Mouse (Mus musculus) midbrain, embryonic 15.5 days (tissue): Measurements from ENCODE around the gene Gm12794. TPM values are rescaled to one million over a fixed set of nuclear protein-coding genes. Genes with fewer than 3 reads are reported as not detected.
"Not testable (repeated sequence)": the region's sequence is repeated elsewhere in the genome, so short reads cannot be mapped to it uniquely, and the experiment has no call there.

Experiments
- ATAC-seq: fragments of 200-750 bp; cut with Nextera tagmentation; replicated peaks from 2 replicates; pipeline ENCODE4 v1.8.0; 2017; ENCODE audit warnings: moderate TSS enrichment
- H3K27ac ChIP-seq: fragments of 300-500 bp; sonication (generic); 2 replicates; pipeline ENCODE4 v1.5.1; 2015; ENCODE audit warnings: mild to moderate bottlenecking, inconsistent platforms
- H3K27me3 ChIP-seq: fragments of 300-500 bp; sonication (generic); replicated peaks from 2 replicates; pipeline ENCODE4 v1.6.1; 2015; ENCODE audit warnings: inconsistent platforms
- H3K36me3 ChIP-seq: fragments of 300-500 bp; sonication (generic); replicated peaks from 2 replicates; pipeline ENCODE4 v1.6.1; 2015; ENCODE audit warnings: inconsistent platforms
- H3K4me1 ChIP-seq: fragments of 300-500 bp; sonication (generic); 2 replicates; pipeline ENCODE4 v1.6.1; 2015; ENCODE audit warnings: inconsistent platforms
- H3K4me2 ChIP-seq: fragments of 300-500 bp; sonication (generic); 2 replicates; pipeline ENCODE4 v1.6.1; 2015; ENCODE audit warnings: inconsistent platforms, mild to moderate bottlenecking, moderate library complexity
- H3K4me3 ChIP-seq: fragments of 300-500 bp; sonication (generic); 2 replicates; pipeline ENCODE4 v1.5.1; 2015; ENCODE audit warnings: mild to moderate bottlenecking, inconsistent platforms
- H3K9ac ChIP-seq: fragments of 300-500 bp; sonication (generic); 2 replicates; pipeline ENCODE4 v1.6.1; 2015; ENCODE audit warnings: mild to moderate bottlenecking, inconsistent platforms
- H3K9me3 ChIP-seq: fragments of 300-500 bp; sonication (generic); 2 replicates; pipeline ENCODE4 v1.6.1; 2016; ENCODE audit warnings: inconsistent platforms
- WGBS: fragments of 180-500 bp; shearing (Covaris S2); methylation state at CpG from one replicate; pipeline ENCODE4 v1.1.7; 2015; ENCODE audit warnings: mixed read lengths; 5-methylcytosine and 5-hydroxymethylcytosine counted together
- polyA plus RNA-seq: library from polyadenylated mRNA; unstranded; fragments of >200 nt; fragmentation: Nextera tagmentation; extraction: Ambion mirVana; gene quantifications from 2 replicates; pipeline ENCODE4 v1.2.1, GENCODE M21; 2015

The Gm12794 gene
- not detected in 2 replicates for polyA plus RNA-seq

DNA sequence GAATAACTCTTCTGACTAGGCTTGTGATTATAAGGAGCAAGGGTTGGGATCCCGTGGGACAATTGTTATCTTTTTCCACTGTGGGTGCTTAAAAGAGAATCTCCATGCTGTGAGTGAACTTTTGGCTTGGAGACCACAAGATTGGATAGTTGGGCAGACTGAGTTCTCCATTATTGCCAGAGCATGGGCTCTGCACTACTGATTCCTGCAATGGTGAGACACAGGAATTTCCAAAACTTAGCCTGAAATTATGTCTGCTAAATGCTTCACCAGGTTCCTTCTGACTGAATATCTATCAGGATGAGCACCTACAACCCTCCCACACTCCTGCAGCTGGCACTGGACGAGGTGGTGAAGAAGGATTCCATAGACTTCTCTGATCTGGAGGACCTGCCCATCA is at the start of gene Gm12794:
Gene Gm12794, plus strand, starts transcription at position 301 of the 400 bp plus-strand sequence.
- not testable (repeated sequence) for H3K27me3 ChIP-seq, H3K36me3 ChIP-seq, H3K4me3 ChIP-seq, H3K9me3 ChIP-seq, H3K4me1 ChIP-seq, H3K4me2 ChIP-seq, H3K27ac ChIP-seq, ATAC-seq, H3K9ac ChIP-seq
- 80% methylated on average over 2 of the region's 2 CpGs for WGBS

DNA sequence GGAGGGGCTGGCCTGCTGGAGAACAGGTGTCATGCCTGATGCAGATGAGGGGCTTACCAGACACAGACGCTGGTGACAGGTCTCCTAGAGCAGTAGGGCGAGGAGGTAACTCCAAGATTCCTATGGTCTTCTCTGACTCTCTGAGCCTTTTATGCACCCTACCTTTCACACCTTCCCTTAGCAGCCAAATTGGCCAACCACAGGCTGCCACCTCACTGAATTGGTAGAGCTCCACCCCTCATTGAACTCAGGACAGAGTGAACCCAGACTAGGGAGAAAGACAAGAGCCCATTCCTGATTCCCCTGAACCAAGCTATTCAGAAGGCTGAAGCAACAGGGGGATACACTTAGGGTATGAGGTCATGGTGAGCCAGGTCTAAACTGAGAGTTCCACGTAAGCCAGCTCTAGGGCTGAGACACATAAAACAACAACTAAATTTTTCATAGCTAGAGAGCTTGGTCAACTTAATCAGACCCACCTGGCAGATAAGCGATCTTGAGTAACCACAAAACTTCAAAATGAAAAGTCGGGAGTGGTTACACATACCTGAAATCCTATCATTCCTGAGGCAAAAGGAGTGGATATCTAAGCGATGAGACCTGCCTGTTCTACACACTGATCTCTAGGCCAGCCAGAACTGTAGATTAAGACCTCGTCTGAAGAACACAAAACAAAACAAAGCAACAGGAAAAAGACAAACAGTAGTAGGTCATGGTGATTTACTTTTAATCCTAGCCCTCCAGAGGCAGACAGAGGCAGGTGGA is 46.4 kb upstream of the Gm12794 start, which contains the start of gene C130073F10Rik:
Gene C130073F10Rik, minus strand, starts transcription at position 134 of the 765 bp plus-strand sequence.
- H3K27me3 ChIP-seq: no peaks in the 10 kb centered on the region
- H3K4me2 ChIP-seq: no peak within 1 kb of the TSS
- no peak within 1 kb of the TSS for H3K4me3 ChIP-seq
- H3K36me3 ChIP-seq: no peaks in the 10 kb centered on the region
- no peak for ATAC-seq
- H3K4me1 ChIP-seq: no peaks in the 10 kb centered on the region
- H3K9me3 ChIP-seq: no peaks in the 10 kb centered on the region
- no peak within 1 kb of the TSS for H3K27ac ChIP-seq
- no peak within 1 kb of the TSS for H3K9ac ChIP-seq
- 86% methylated on average over 7 of the region's 7 CpGs for WGBS

DNA sequence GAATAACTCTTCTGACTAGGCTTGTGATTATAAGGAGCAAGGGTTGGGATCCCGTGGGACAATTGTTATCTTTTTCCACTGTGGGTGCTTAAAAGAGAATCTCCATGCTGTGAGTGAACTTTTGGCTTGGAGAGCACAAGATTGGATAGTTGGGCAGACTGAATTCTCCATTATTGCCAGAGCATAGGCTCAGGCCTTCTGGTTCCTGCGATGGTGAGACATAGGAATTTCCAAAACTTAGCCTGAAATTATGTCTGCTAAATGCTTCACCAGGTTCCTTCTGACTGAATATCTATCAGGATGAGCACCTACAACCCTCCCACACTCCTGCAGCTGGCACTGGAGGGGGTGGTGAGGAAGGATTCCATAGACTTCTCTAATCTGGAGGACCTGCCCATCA is 31.4 kb upstream of the Gm12794 start, which contains the start of gene Gm12800:
Gene Gm12800, plus strand, starts transcription at position 301 of the 400 bp plus-strand sequence.
- H3K4me1 ChIP-seq, ATAC-seq, H3K27me3 ChIP-seq, H3K27ac ChIP-seq, H3K4me2 ChIP-seq, H3K9ac ChIP-seq, H3K36me3 ChIP-seq, H3K4me3 ChIP-seq, H3K9me3 ChIP-seq: not testable (repeated sequence)
- WGBS: 95% methylated on average over 2 of the region's 2 CpGs

DNA sequence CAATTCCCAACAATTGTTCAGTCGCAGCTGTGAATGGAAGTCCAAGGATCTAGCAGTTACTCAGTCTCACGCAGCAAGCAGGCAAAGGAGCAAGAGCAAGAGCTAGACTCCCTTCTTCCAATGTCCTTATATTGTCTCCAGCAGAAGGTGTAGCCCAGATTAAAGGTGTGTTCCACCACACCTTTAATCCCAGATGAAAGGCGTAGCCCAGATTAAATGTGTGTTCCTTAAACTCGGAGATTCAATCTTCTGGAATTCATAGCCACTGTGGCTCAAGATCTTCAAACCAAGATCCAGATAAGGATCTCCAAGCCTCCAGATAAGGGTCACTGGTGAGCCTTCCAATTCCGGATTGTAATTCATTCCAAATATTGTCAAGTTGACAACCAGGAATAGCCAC is 40.7 kb downstream of the Gm12794 start, which contains the start of gene Gm12790:
Gene Gm12790, minus strand, starts transcription at position 101 of the 400 bp plus-strand sequence.
- not testable (repeated sequence) for ATAC-seq, H3K27me3 ChIP-seq, H3K9ac ChIP-seq, H3K36me3 ChIP-seq, H3K4me3 ChIP-seq, H3K4me2 ChIP-seq, H3K9me3 ChIP-seq, H3K27ac ChIP-seq, H3K4me1 ChIP-seq
- WGBS: 88% methylated on average over 1 of the region's 5 CpGs

DNA sequence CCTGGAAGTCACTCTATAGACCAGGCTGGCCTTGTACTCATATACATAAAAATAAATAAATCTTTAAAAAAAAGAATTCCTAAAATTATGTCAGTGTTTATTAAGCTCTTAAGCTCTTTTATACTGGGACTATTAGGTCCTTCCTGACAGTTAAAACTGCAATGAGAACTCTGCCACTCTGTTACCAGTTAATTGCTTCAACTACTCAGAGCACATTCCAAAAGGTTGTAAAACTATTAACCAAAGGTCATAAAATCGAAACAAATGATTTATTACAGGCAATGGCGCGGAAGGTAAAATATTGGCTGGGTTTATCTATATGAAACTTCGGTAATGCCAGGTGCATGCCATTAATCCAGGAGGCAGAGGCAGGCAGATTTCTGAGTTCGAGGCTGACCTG is 45.5 kb downstream of the Gm12794 start:
- H3K36me3 ChIP-seq: no peaks in the 10 kb centered on the region
- H3K4me3 ChIP-seq: no peak overlapping the region
- H3K9ac ChIP-seq: no peak overlapping the region
- no peak overlapping the region for H3K4me2 ChIP-seq
- no peak for ATAC-seq
- 90% methylated on average over 5 of the region's 5 CpGs for WGBS
- no peaks in the 10 kb centered on the region for H3K9me3 ChIP-seq
- H3K4me1 ChIP-seq: no peaks in the 10 kb centered on the region
- no peaks in the 10 kb centered on the region for H3K27me3 ChIP-seq
- no peak overlapping the region for H3K27ac ChIP-seq

DNA sequence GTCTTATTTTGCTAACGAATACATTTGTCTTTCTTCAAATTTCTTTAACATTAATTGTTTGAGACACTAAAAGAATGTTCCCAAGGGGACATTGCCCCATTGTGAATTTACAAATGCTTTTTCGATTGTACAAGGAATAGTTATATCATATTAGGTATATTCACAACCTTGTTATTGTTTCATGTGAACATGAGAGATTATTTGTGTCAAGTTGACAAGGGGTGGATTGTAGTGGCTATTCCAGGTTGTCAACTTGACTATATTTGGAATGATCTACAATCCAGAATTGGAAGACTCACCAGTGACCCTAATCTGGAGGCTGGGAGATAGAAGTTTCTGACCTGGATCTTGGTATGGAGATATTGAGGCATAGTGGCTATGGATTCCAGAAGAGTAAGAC is 46.1 kb downstream of the Gm12794 start, which contains the start of gene Gm12789:
Gene Gm12789, plus strand, starts transcription at position 301 of the 400 bp plus-strand sequence.
- 85% methylated on average over 2 of the region's 2 CpGs for WGBS
- H3K9me3 ChIP-seq, H3K4me3 ChIP-seq, H3K27me3 ChIP-seq, H3K27ac ChIP-seq, ATAC-seq, H3K4me1 ChIP-seq, H3K36me3 ChIP-seq, H3K9ac ChIP-seq, H3K4me2 ChIP-seq: not testable (repeated sequence)

Other genes with a start within 250 kb of the Gm12794 start
- 4.1 and 5.2 TPM in 2 replicates for gene Lepr, start 223.0 kb upstream of the Gm12794 start, polyA plus RNA-seq
- not detected in 2 replicates for gene B020004J07Rik, start 96.4 kb upstream of the Gm12794 start, polyA plus RNA-seq
- gene C130073F10Rik, start 46.6 kb upstream of the Gm12794 start, polyA plus RNA-seq: not detected in 2 replicates
- gene Gm12800, start 31.3 kb upstream of the Gm12794 start, polyA plus RNA-seq: not detected in 2 replicates
- gene Gm12790, start 40.6 kb downstream of the Gm12794 start, polyA plus RNA-seq: not detected in 2 replicates
- not detected in 2 replicates for gene Gm12789, start 46.2 kb downstream of the Gm12794 start, polyA plus RNA-seq
- 50.8 and 54.9 TPM in 2 replicates for gene Pde4b, start 147.1 kb downstream of the Gm12794 start, polyA plus RNA-seq